Mouse (Mus musculus): ENCODE measurements around the gene Tas2r126. TPM values are rescaled to one million over a fixed set of nuclear protein-coding genes. Genes with fewer than 3 reads are reported as not detected.

Gene Tas2r126
- total RNA-seq, 4 experiments from 2014 or later, result not detected

Other genes starting within 250 kb of the Tas2r126 start
- not detected for gene Tas2r144, start 219.2 kb upstream of the Tas2r126 start, total RNA-seq (2022)
- gene Gstk1, start 188.6 kb upstream of the Tas2r126 start, total RNA-seq (2022), result 100 to 1,000 TPM; 139 to 181 (median 156) TPM
- under 1 TPM in 2 of 4 experiments, not detected in 2; 0.30 to 0.62 TPM for gene Tmem139, start 172.6 kb upstream of the Tas2r126 start, total RNA-seq (2022)
- 1 to 10 TPM; 6.3 to 9.6 (median 7.5) TPM for gene Casp2, start 169.6 kb upstream of the Tas2r126 start, total RNA-seq (2022)
- 10 to 100 TPM in 1 of 4 experiments, 1 to 10 TPM in 3; 4.6 to 10.8 (median 7.5) TPM for gene Clcn1, start 147.8 kb upstream of the Tas2r126 start, total RNA-seq (2022)
- gene Fam131b, start 109.9 kb upstream of the Tas2r126 start, total RNA-seq (2022), result under 1 TPM; 0.44 to 0.82 (median 0.51) TPM
- gene Zyx, start 84.9 kb upstream of the Tas2r126 start, total RNA-seq (2022), result 10 to 100 TPM; 39.3 to 47.4 (median 44.6) TPM
- under 1 TPM; 0.19 to 0.37 (median 0.27) TPM for gene Epha1, start 61.3 kb upstream of the Tas2r126 start, total RNA-seq (2022)
- gene Tas2r143, start 34.3 kb upstream of the Tas2r126 start, total RNA-seq (2022), result not detected
- gene Tas2r135, start 29.1 kb upstream of the Tas2r126 start, total RNA-seq (2022), result under 1 TPM in 1 of 4 experiments, not detected in 3; 0.25 TPM
- gene Olfr458, start 30.7 kb downstream of the Tas2r126 start, total RNA-seq (2022), result not detected
- gene Olfr457, start 41.8 kb downstream of the Tas2r126 start, total RNA-seq (2022), result not detected
- not detected for gene Olfr456, start 52.7 kb downstream of the Tas2r126 start, total RNA-seq (2022)
- gene Olfr455, start 113.1 kb downstream of the Tas2r126 start, total RNA-seq (2022), result not detected
- not detected for gene Tcaf3, start 163.2 kb downstream of the Tas2r126 start, total RNA-seq (2022)
- 1 to 10 TPM; 3.1 to 4.0 (median 3.4) TPM for gene Tcaf2, start 210.7 kb downstream of the Tas2r126 start, total RNA-seq (2022)